Mouse (Mus musculus): ENCODE measurements around the gene Atpif1. TPM values are rescaled to one million over a fixed set of nuclear protein-coding genes. Genes with fewer than 3 reads are reported as not detected.

Atpif1 gene
- polyA plus RNA-seq, 1 experiment from 2014 or later = 1,299 TPM

- Histone ChIP-seq H3K4me3 (no peak overlapping the region), H3K27ac (no peak overlapping the region)
- 45% methylated on average over 8 of the region's 8 CpGs for WGBS
Observed at GRCm38 (mm10) chr4:132545851-132546250, 12.4 kb upstream of the Atpif1 start.

GRCm38 (mm10) chr4:132542724-132543123, 9.3 kb upstream of the Atpif1 start:
- H3K9ac ChIP-seq = no peak overlapping the region
- peaks cover 91% of the 10 kb centered on the region for H3K36me3 ChIP-seq (ENCODE audit: poor library complexity, severe bottlenecking)
- no peak for ATAC-seq
- no peaks in the 10 kb centered on the region for H3K27me3 ChIP-seq
- H3K4me3 ChIP-seq = no peak overlapping the region
- 75% methylated on average over 1 of the region's 1 CpGs for WGBS
- H3K9me3 ChIP-seq (replicated peaks) = no peaks in the 10 kb centered on the region
- no peak overlapping the region for H3K4me2 ChIP-seq
- H3K4me1 ChIP-seq = peaks cover 2% of the 10 kb centered on the region
- H3K27ac ChIP-seq = no peak overlapping the region

More at GRCm38 (mm10) chr4:132545851-132546250, 12.4 kb upstream of the Atpif1 start:
- Histone ChIP-seq H3K4me1 (no peaks in the 10 kb centered on the region), H3K27me3 (no peaks in the 10 kb centered on the region), H3K9me3 (replicated peaks) (no peaks in the 10 kb centered on the region), H3K9ac (no peak overlapping the region), H3K36me3 (ENCODE audit: poor library complexity, severe bottlenecking) (peaks cover 96% of the 10 kb centered on the region), H3K4me2 (no peak overlapping the region)
- ATAC-seq = no peak

- no peaks in the 10 kb centered on the region for H3K27me3 ChIP-seq
- 91% methylated on average over 4 of the region's 4 CpGs for WGBS
- H3K36me3 ChIP-seq (ENCODE audit: poor library complexity, severe bottlenecking) = peaks cover 81% of the 10 kb centered on the region
- H3K9me3 ChIP-seq (replicated peaks) = no peaks in the 10 kb centered on the region
- no peak for ATAC-seq
- H3K9ac ChIP-seq = no peak overlapping the region
- no peak overlapping the region for H3K27ac ChIP-seq
- H3K4me1 ChIP-seq = peaks cover 15% of the 10 kb centered on the region
- no peak overlapping the region for H3K4me3 ChIP-seq
- H3K4me2 ChIP-seq = no peak overlapping the region
Observed at GRCm38 (mm10) chr4:132541413-132541812, 8.0 kb upstream of the Atpif1 start.

GRCm38 (mm10) chr4:132539481-132539880, 6.0 kb upstream of the Atpif1 start:
- H3K9me3 ChIP-seq (replicated peaks) = no peaks in the 10 kb centered on the region
- H3K27me3 ChIP-seq = no peaks in the 10 kb centered on the region
- H3K4me1 ChIP-seq = peaks cover 24% of the 10 kb centered on the region
- H3K9ac ChIP-seq = no peak overlapping the region
- H3K27ac ChIP-seq = no peak overlapping the region
- no peak overlapping the region for H3K4me3 ChIP-seq
- WGBS = 91% methylated on average over 5 of the region's 5 CpGs
- no peak overlapping the region for H3K4me2 ChIP-seq
- no peak for ATAC-seq
- peaks cover 64% of the 10 kb centered on the region for H3K36me3 ChIP-seq (ENCODE audit: poor library complexity, severe bottlenecking)

- ATAC-seq = peak; percentile 76
- Histone ChIP-seq H3K9me3 (replicated peaks) (no peaks in the 10 kb centered on the region), H3K4me3 (peak within 1 kb of the TSS; percentile 100), H3K27ac (peak within 1 kb of the TSS; percentile 73), H3K9ac (peak within 1 kb of the TSS; percentile 95), H3K27me3 (no peaks in the 10 kb centered on the region), H3K4me1 (peaks cover 44% of the 10 kb centered on the region), H3K4me2 (peak within 1 kb of the TSS; percentile 94), H3K36me3 (ENCODE audit: poor library complexity, severe bottlenecking) (peaks cover 36% of the 10 kb centered on the region)
- under 1% methylated on average over 57 of the region's 60 CpGs for WGBS
Observed at GRCm38 (mm10) chr4:132535406-132536121, 2.1 kb upstream of the Atpif1 start, which contains the start of gene Dnajc8. Gene Dnajc8, plus strand, starts transcription at chr4:132535550.

GRCm38 (mm10) chr4:132532496-132532895, 963 bp downstream of the Atpif1 start:
- H3K27me3 ChIP-seq = no peaks in the 10 kb centered on the region
- H3K9ac ChIP-seq = peak overlapping the region; percentile 95
- H3K4me3 ChIP-seq = peak overlapping the region; percentile 81
- no peak for ATAC-seq
- peak overlapping the region; percentile 96 for H3K27ac ChIP-seq
- 31% methylated on average over 5 of the region's 5 CpGs for WGBS
- peaks cover 28% of the 10 kb centered on the region for H3K36me3 ChIP-seq (ENCODE audit: poor library complexity, severe bottlenecking)
- no peaks in the 10 kb centered on the region for H3K9me3 ChIP-seq (replicated peaks)
- peaks cover 40% of the 10 kb centered on the region for H3K4me1 ChIP-seq
- peak overlapping the region; percentile 87 for H3K4me2 ChIP-seq

- Histone ChIP-seq H3K27ac (no peak overlapping the region), H3K27me3 (no peaks in the 10 kb centered on the region), H3K9me3 (replicated peaks) (no peaks in the 10 kb centered on the region), H3K9ac (no peak overlapping the region), H3K4me3 (no peak overlapping the region), H3K4me1 (peaks cover 24% of the 10 kb centered on the region), H3K4me2 (no peak overlapping the region), H3K36me3 (ENCODE audit: poor library complexity, severe bottlenecking) (peaks cover 25% of the 10 kb centered on the region)
- WGBS = 96% methylated on average over 20 of the region's 20 CpGs
- ATAC-seq = no peak
Observed at GRCm38 (mm10) chr4:132530033-132530804, 3.2 kb downstream of the Atpif1 start.

- Histone ChIP-seq H3K4me2 (no peak overlapping the region), H3K4me1 (peaks cover 25% of the 10 kb centered on the region), H3K27me3 (no peaks in the 10 kb centered on the region), H3K9me3 (replicated peaks) (no peaks in the 10 kb centered on the region), H3K27ac (no peak overlapping the region), H3K36me3 (ENCODE audit: poor library complexity, severe bottlenecking) (peaks cover 25% of the 10 kb centered on the region), H3K4me3 (no peak overlapping the region), H3K9ac (no peak overlapping the region)
- WGBS = 84% methylated on average over 4 of the region's 4 CpGs
- no peak for ATAC-seq
Observed at GRCm38 (mm10) chr4:132529344-132529743, 4.1 kb downstream of the Atpif1 start.

- Histone ChIP-seq H3K4me1 (peaks cover 20% of the 10 kb centered on the region), H3K9ac (no peak overlapping the region), H3K4me2 (no peak overlapping the region), H3K36me3 (ENCODE audit: poor library complexity, severe bottlenecking) (peaks cover 25% of the 10 kb centered on the region), H3K27ac (no peak overlapping the region), H3K27me3 (no peaks in the 10 kb centered on the region), H3K9me3 (replicated peaks) (no peaks in the 10 kb centered on the region), H3K4me3 (no peak overlapping the region)
- no peak for ATAC-seq
- 92% methylated on average over 8 of the region's 8 CpGs for WGBS
Observed at GRCm38 (mm10) chr4:132527917-132528522, 5.4 kb downstream of the Atpif1 start.

GRCm38 (mm10) chr4:132526678-132527077, 6.8 kb downstream of the Atpif1 start:
- 50% methylated on average over 2 of the region's 2 CpGs for WGBS
- Histone ChIP-seq H3K4me1 (peaks cover 9% of the 10 kb centered on the region), H3K9ac (no peak overlapping the region), H3K9me3 (replicated peaks) (no peaks in the 10 kb centered on the region), H3K4me2 (no peak overlapping the region), H3K36me3 (ENCODE audit: poor library complexity, severe bottlenecking) (peaks cover 25% of the 10 kb centered on the region), H3K4me3 (no peak overlapping the region), H3K27me3 (no peaks in the 10 kb centered on the region), H3K27ac (no peak overlapping the region)
- ATAC-seq = no peak

- Histone ChIP-seq H3K9me3 (replicated peaks) (no peaks in the 10 kb centered on the region), H3K36me3 (ENCODE audit: poor library complexity, severe bottlenecking) (peaks cover 8% of the 10 kb centered on the region), H3K4me3 (no peak overlapping the region), H3K4me2 (no peak overlapping the region), H3K27ac (no peak overlapping the region), H3K9ac (no peak overlapping the region), H3K4me1 (peaks cover 6% of the 10 kb centered on the region; the same call in 1 of the 2 replicates), H3K27me3 (no peaks in the 10 kb centered on the region)
- 43% methylated on average over 6 of the region's 6 CpGs for WGBS
- ATAC-seq = no peak
Observed at GRCm38 (mm10) chr4:132524808-132525207, 8.7 kb downstream of the Atpif1 start.

GRCm38 (mm10) chr4:132524321-132524741, 9.1 kb downstream of the Atpif1 start:
- H3K27ac ChIP-seq = no peak overlapping the region
- H3K4me3 ChIP-seq = no peak overlapping the region
- no peak for ATAC-seq
- peaks cover 6% of the 10 kb centered on the region; the same call in 1 of the 2 replicates for H3K4me1 ChIP-seq
- no peaks in the 10 kb centered on the region for H3K9me3 ChIP-seq (replicated peaks)
- H3K36me3 ChIP-seq (ENCODE audit: poor library complexity, severe bottlenecking) = peaks cover 4% of the 10 kb centered on the region; the same call in 1 of the 2 replicates
- H3K27me3 ChIP-seq = no peaks in the 10 kb centered on the region
- H3K9ac ChIP-seq = no peak overlapping the region
- 9% methylated on average over 11 of the region's 11 CpGs for WGBS
- H3K4me2 ChIP-seq = no peak overlapping the region; the same call in 1 of the 2 replicates

Data from forebrain, embryonic 13.5 days (tissue).